Mouse (Mus musculus): ENCODE measurements at regions not wholly inside any gene's neighbourhood (a gene's known extent, or its start where the extent isn't known, plus 50 kb on each side); places are given as distances from the start of the nearest gene placed in this dataset.

DNA sequence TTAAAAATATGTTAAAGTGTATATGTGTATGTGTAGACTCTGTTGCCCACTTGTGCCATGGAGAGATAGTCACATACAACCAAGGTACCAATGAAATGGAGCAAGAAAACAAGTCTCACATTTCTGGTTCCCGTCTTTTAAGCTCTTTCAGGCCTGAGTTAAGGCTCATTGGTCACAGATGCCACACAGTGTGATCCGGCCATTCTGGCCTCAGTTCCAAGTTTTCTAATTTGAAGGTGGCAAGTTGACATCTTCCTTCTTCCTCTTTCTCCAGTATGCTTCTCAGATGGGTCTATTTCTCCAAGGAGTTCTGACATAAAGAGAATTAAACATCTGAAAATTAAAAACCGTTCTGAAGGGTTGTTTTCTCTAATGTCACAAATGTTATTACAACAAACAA, 66.9 kb upstream of the Zfp703 start:
- TF ChIP-seq POLR2A (IDR thresholded peaks at IDR 0.05; ENCODE audit: borderline replicate concordance, low read depth, low read length): no peak
- TF ChIP-seq CTCF (IDR thresholded peaks at IDR 0.05; ENCODE audit: low read depth, low read length): no peak
